ENCODE assay signal across 8 mouse cellular contexts in genomic region chr16:20733731-20734730, GRCm38 (mm10). TPM values are rescaled to one million over a fixed set of nuclear protein-coding genes. Genes with fewer than 3 reads are reported as not detected.
DNase-seq lines count a peak whose midpoint lies in the region; ATAC-seq and TF ChIP-seq lines count a peak whose summit lies in the region.

TSS of gene Thpo (minus strand) at chr16:20734511.

- H3K4me1 ChIP-seq in heart, embryonic 13.5 days = peaks cover 20% of the 10 kb centered on the region
- peaks cover 15% of the 10 kb centered on the region; the same call in 1 of the 2 replicates for H3K4me1 ChIP-seq in forebrain, embryonic 11.5 days (replicated peaks; ENCODE audit: control insufficient read depth, insufficient read depth, low read length)
- H3K4me1 ChIP-seq in limb, embryonic 14.5 days (ENCODE audit: control insufficient read depth, insufficient read depth, low read length) = peaks cover 7% of the 10 kb centered on the region; the same call in 1 of the 2 replicates
- peaks cover 8% of the 10 kb centered on the region; the same call in 1 of the 2 replicates for H3K4me1 ChIP-seq in stomach, embryonic 14.5 days (ENCODE audit: control insufficient read depth, insufficient read depth, low read length)

- DNase-seq in heart, postnatal 36 days = no peak
- peak; percentile 53 for DNase-seq in ZHBTc4 (ENCODE audit: low read depth, low spot score)
- DNase-seq in forebrain, embryonic 11.5 days (ENCODE audit: low spot score) = peak; percentile 61
- no peak for DNase-seq in limb, embryonic 14.5 days (ENCODE audit: low spot score)
- no peak for DNase-seq in ovary, adult 18-20 months (ENCODE audit: low spot score)
- no peak for DNase-seq in gastrocnemius, postnatal 14 days

- H3K27me3 ChIP-seq in heart, embryonic 13.5 days (replicated peaks) = peaks cover 87% of the 10 kb centered on the region
- peaks cover 23% of the 10 kb centered on the region for H3K27me3 ChIP-seq in forebrain, embryonic 11.5 days (ENCODE audit: control insufficient read depth, insufficient read depth, low read length)
- peaks cover 26% of the 10 kb centered on the region for H3K27me3 ChIP-seq in limb, embryonic 14.5 days (ENCODE audit: control insufficient read depth, insufficient read depth, low read length)
- peaks cover 15% of the 10 kb centered on the region for H3K27me3 ChIP-seq in stomach, embryonic 14.5 days (ENCODE audit: control insufficient read depth, insufficient read depth, low read length)

- intact Hi-C loops in heart, postnatal 36 days (cut with DNase I) = loop anchor here (10.0 kb wide), 1 partner anchor 161 kb away; no protein-coding TSS in a partner anchor
- intact Hi-C loops in gastrocnemius, postnatal 14 days (cut with DNase I; ENCODE audit: low total_unique reads) = no loop called here

- peak within 1 kb of the TSS; percentile 96 for H3K4me2 ChIP-seq in heart, embryonic 13.5 days
- peak within 1 kb of the TSS; percentile 98 for H3K4me2 ChIP-seq in forebrain, embryonic 11.5 days (ENCODE audit: low read depth, low read length, severe bottlenecking)
- H3K4me2 ChIP-seq in limb, embryonic 14.5 days (replicated peaks; ENCODE audit: low read depth, low read length, severe bottlenecking) = peak within 1 kb of the TSS; percentile 96
- H3K4me2 ChIP-seq in stomach, embryonic 14.5 days (replicated peaks; ENCODE audit: low read depth, low read length) = peak within 1 kb of the TSS; percentile 98

- H3K9me3 ChIP-seq in heart, embryonic 13.5 days = no peaks in the 10 kb centered on the region
- no peaks in the 10 kb centered on the region for H3K9me3 ChIP-seq in forebrain, embryonic 11.5 days (ENCODE audit: control insufficient read depth, low read length)
- no peaks in the 10 kb centered on the region for H3K9me3 ChIP-seq in limb, embryonic 14.5 days (ENCODE audit: control insufficient read depth, low read length)
- no peaks in the 10 kb centered on the region for H3K9me3 ChIP-seq in stomach, embryonic 14.5 days (ENCODE audit: control insufficient read depth, low read depth, low read length)

- H3K9ac ChIP-seq in heart, embryonic 13.5 days = peak within 1 kb of the TSS; percentile 83
- H3K9ac ChIP-seq in forebrain, embryonic 11.5 days (ENCODE audit: low read length) = peak within 1 kb of the TSS; percentile 74
- peak within 1 kb of the TSS; percentile 86 for H3K9ac ChIP-seq in limb, embryonic 14.5 days (ENCODE audit: low read depth, low read length, severe bottlenecking)
- peak within 1 kb of the TSS; percentile 65 for H3K9ac ChIP-seq in stomach, embryonic 14.5 days (replicated peaks; ENCODE audit: low read depth, low read length)

- no peak for ATAC-seq in heart, embryonic 13.5 days (ENCODE audit: extremely low read depth, insufficient number of reproducible peaks, low FRiP score, low TSS enrichment)
- ATAC-seq in forebrain, embryonic 11.5 days (replicated peaks; ENCODE audit: low FRiP score) = no peak
- ATAC-seq in limb, embryonic 14.5 days (ENCODE audit: low FRiP score, low read depth) = no peak
- ATAC-seq in stomach, embryonic 14.5 days (ENCODE audit: insufficient number of reproducible peaks, insufficient read depth, low FRiP score, low read depth) = no peak

- H3K36me3 ChIP-seq in heart, embryonic 13.5 days = no peaks in the 10 kb centered on the region
- H3K36me3 ChIP-seq in forebrain, embryonic 11.5 days (ENCODE audit: control insufficient read depth, insufficient read depth, low read length) = no peaks in the 10 kb centered on the region
- H3K36me3 ChIP-seq in limb, embryonic 14.5 days (ENCODE audit: control insufficient read depth, insufficient read depth, low read length) = peaks cover 13% of the 10 kb centered on the region; the same call in 1 of the 2 replicates
- H3K36me3 ChIP-seq in stomach, embryonic 14.5 days (ENCODE audit: control insufficient read depth, insufficient read depth, low read length) = no peaks in the 10 kb centered on the region

- no peak within 1 kb of the TSS for H3K27ac ChIP-seq in heart, embryonic 13.5 days (replicated peaks)
- no peak within 1 kb of the TSS for H3K27ac ChIP-seq in forebrain, embryonic 11.5 days (ENCODE audit: low read depth, low read length)
- H3K27ac ChIP-seq in limb, embryonic 14.5 days (replicated peaks; ENCODE audit: low read depth, low read length) = no peak within 1 kb of the TSS
- H3K27ac ChIP-seq in stomach, embryonic 14.5 days (ENCODE audit: low read length) = no peak within 1 kb of the TSS

- peak within 1 kb of the TSS; percentile 70 for H3K4me3 ChIP-seq in heart, embryonic 13.5 days
- H3K4me3 ChIP-seq in forebrain, embryonic 11.5 days (ENCODE audit: low read depth, low read length) = peak within 1 kb of the TSS; percentile 62
- peak within 1 kb of the TSS; percentile 73 for H3K4me3 ChIP-seq in limb, embryonic 14.5 days (replicated peaks; ENCODE audit: low read length)
- peak within 1 kb of the TSS; percentile 63 for H3K4me3 ChIP-seq in stomach, embryonic 14.5 days (ENCODE audit: low read depth, low read length)

- 3% methylated on average over 45 of the region's 45 CpGs for WGBS in heart, embryonic 13.5 days
- 4% methylated on average over 45 of the region's 45 CpGs for WGBS in forebrain, embryonic 11.5 days
- 3% methylated on average over 45 of the region's 45 CpGs for WGBS in limb, embryonic 14.5 days
- WGBS in stomach, embryonic 14.5 days = 9% methylated on average over 45 of the region's 45 CpGs

- no peak for TF ChIP-seq POLR2A in limb, embryonic 14.5 days (IDR thresholded peaks at IDR 0.05; ENCODE audit: borderline replicate concordance, extremely low read depth, insufficient read depth, insufficient read length)

RNA-seq across cellular contexts. Expression of gene Thpo, which starts in this region (rescaled TPM):
- polyA plus RNA-seq in heart, embryonic 13.5 days (2015; fragmentation: Nextera tagmentation; extraction: Ambion mirVana) = 0.11 and 0.25 TPM in 2 replicates
- total RNA-seq in heart, postnatal 36 days (2021) = under 1 TPM in 1 of 2 experiments, not detected in 1; 0.25 TPM
- polyA plus RNA-seq in forebrain, embryonic 11.5 days (2014; fragmentation: Nextera tagmentation; extraction: Ambion mirVana) = 0.24 and 0.51 TPM in 2 replicates
- polyA plus RNA-seq in limb, embryonic 14.5 days (2012; rRNA removed) = 3.8 and 4.5 TPM in 2 replicates
- polyA plus RNA-seq in limb, embryonic 14.5 days (2014; fragmentation: Nextera tagmentation; extraction: Ambion mirVana) = 0.78 and 1.4 TPM in 2 replicates
- 0.88 and 1.2 TPM in 2 replicates for polyA plus RNA-seq in stomach, embryonic 14.5 days (2014; fragmentation: Nextera tagmentation; extraction: Ambion mirVana)
- total RNA-seq in gastrocnemius, postnatal 14 days (2021) = 1 to 10 TPM in 1 of 2 experiments, under 1 TPM in 1; 0.90 to 1.7 TPM

Comparison
In these comparisons a context has a peak if more than half of its experiments do, and no peak if none do; other contexts are left out.
1. Peak in DNase-seq, H3K4me3 ChIP-seq, H3K9ac ChIP-seq and H3K4me2 ChIP-seq in forebrain, embryonic 11.5 days; RNA of the gene not detected or under 1 TPM.